Mouse (Mus musculus) testis, adult 2 months (tissue): ENCODE data around the gene Hist1h2bg. TPM values are rescaled to one million over a fixed set of nuclear protein-coding genes. Genes with fewer than 3 reads are reported as not detected.
A peak's percentile ranks its signal among the peaks of the same experiment; 100 is the strongest.
"Not testable (repeated sequence)": the region's sequence is repeated elsewhere in the genome, so short reads cannot be mapped to it uniquely, and the experiment has no call there.

Experiments used
- H3K27ac ChIP-seq: fragments of 200-500 bp; 2 replicates; pipeline ENCODE4 v1.5.1; 2012; ENCODE audit warnings: low read depth, low read length; ENCODE audit not compliant: control insufficient read depth, insufficient read depth
- H3K27me3 ChIP-seq: fragments of 200-500 bp; 2 replicates; pipeline ENCODE4 v1.6.1; 2012; ENCODE audit warnings: mild to moderate bottlenecking, low read length, moderate library complexity; ENCODE audit not compliant: control insufficient read depth, insufficient read depth
- H3K36me3 ChIP-seq: fragments of 200-500 bp; 2 replicates; pipeline ENCODE4 v1.6.1; 2012; ENCODE audit warnings: mild to moderate bottlenecking, low read length; ENCODE audit not compliant: control insufficient read depth, insufficient read depth
- H3K4me1 ChIP-seq: fragments of 200-500 bp; 2 replicates; pipeline ENCODE4 v1.6.1; 2012; ENCODE audit warnings: low read length; ENCODE audit not compliant: control insufficient read depth, insufficient read depth
- H3K4me3 ChIP-seq: fragments of 200-500 bp; 2 replicates; pipeline ENCODE4 v1.5.1; 2012; ENCODE audit warnings: low read depth, mild to moderate bottlenecking, low read length, moderate library complexity, mixed read lengths; ENCODE audit not compliant: control insufficient read depth
- CTCF ChIP-seq: fragments of 200-500 bp; IDR thresholded peaks from 2 replicates; pipeline ENCODE4 v1.5.1; 2012; ENCODE audit warnings: low read depth, mild to moderate bottlenecking, inconsistent platforms, low read length, moderate library complexity; ENCODE audit not compliant: control insufficient read depth, insufficient read depth, insufficient replicate concordance
- POLR2A ChIP-seq: fragments of 200-500 bp; IDR thresholded peaks from 2 replicates; pipeline ENCODE4 v1.6.1; 2012; ENCODE audit warnings: low read depth, mild to moderate bottlenecking, inconsistent platforms, low read length, moderate library complexity; ENCODE audit not compliant: control insufficient read depth
- polyA plus RNA-seq: library from polyadenylated mRNA; depleted of rRNA; stranded (reverse); fragments of >200 nt; gene quantifications from 2 replicates; pipeline ENCODE4 v1.2.3, GENCODE M21; 2012

Hist1h2bg gene
- polyA plus RNA-seq, 1 experiment: 7.8 TPM

- TF ChIP-seq POLR2A: no peak
- H3K4me1 ChIP-seq: peaks cover 8% of the 10 kb centered on the region; the same call in 1 of the 2 replicates
- no peaks in the 10 kb centered on the region for H3K27me3 ChIP-seq
- no peaks in the 10 kb centered on the region for H3K36me3 ChIP-seq
- H3K4me3 ChIP-seq: no peak overlapping the region
- H3K27ac ChIP-seq: no peak overlapping the region
Observed at GRCm38 (mm10) chr13:23582219-23583056, 11.2 kb downstream of the Hist1h2bg start.

- no peak overlapping the region for H3K4me3 ChIP-seq
- H3K27me3 ChIP-seq: no peaks in the 10 kb centered on the region
- no peaks in the 10 kb centered on the region for H3K36me3 ChIP-seq
- no peak for TF ChIP-seq CTCF
- no peak for TF ChIP-seq POLR2A
- H3K27ac ChIP-seq: no peak overlapping the region
- H3K4me1 ChIP-seq: peaks cover 8% of the 10 kb centered on the region; the same call in 1 of the 2 replicates
Observed at GRCm38 (mm10) chr13:23583387-23584068, 12.3 kb downstream of the Hist1h2bg start.

- H3K27ac ChIP-seq: no peak overlapping the region
- no peaks in the 10 kb centered on the region for H3K36me3 ChIP-seq
- H3K27me3 ChIP-seq: no peaks in the 10 kb centered on the region
- H3K4me1 ChIP-seq: peaks cover 8% of the 10 kb centered on the region; the same call in 1 of the 2 replicates
- no peak for TF ChIP-seq POLR2A
- TF ChIP-seq CTCF: no peak
- H3K4me3 ChIP-seq: no peak overlapping the region
Observed at GRCm38 (mm10) chr13:23584331-23584730, 13.1 kb downstream of the Hist1h2bg start.

DNA sequence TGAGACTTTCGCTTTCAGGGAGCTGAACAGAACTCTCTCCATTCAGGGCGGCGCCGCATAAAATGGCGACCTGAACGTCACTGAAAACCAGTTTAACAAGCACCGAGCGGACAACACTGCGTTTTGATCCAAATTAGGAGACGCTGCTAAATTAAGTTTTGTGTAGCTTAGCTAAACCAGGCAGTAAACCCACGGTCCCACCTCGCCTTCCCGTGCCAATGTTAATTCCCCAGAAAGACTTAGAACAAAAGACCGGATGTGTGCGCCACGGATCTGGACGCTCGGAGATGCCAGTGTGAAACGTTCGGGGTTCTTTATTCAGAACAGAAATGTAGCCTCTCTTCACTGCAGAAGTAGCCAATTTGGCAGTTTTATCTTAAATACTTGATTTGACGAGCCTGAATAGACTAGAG, 13.8 kb downstream of the Hist1h2bg start:
- H3K4me1 ChIP-seq: peaks cover 8% of the 10 kb centered on the region; the same call in 1 of the 2 replicates
- no peaks in the 10 kb centered on the region for H3K36me3 ChIP-seq
- H3K27me3 ChIP-seq: no peaks in the 10 kb centered on the region
- H3K27ac ChIP-seq: peak overlapping the region; percentile 84
- H3K4me3 ChIP-seq: peak overlapping the region; percentile 79
- TF ChIP-seq POLR2A (no peak), CTCF (no peak)

GRCm38 (mm10) chr13:23585442-23586098, 14.4 kb downstream of the Hist1h2bg start:
- not testable (repeated sequence) for H3K4me1 ChIP-seq, H3K36me3 ChIP-seq, H3K27me3 ChIP-seq, H3K27ac ChIP-seq
- peak; percentile 53; the same call in 1 of the 2 replicates for TF ChIP-seq POLR2A
- H3K4me3 ChIP-seq: peak overlapping the region; percentile 55; the same call in 1 of the 2 replicates

- TF ChIP-seq CTCF (no peak), POLR2A (no peak)
- H3K27ac ChIP-seq: peak overlapping the region; percentile 32; the same call in 1 of the 2 replicates
- H3K27me3 ChIP-seq: no peaks in the 10 kb centered on the region
- no peak overlapping the region for H3K4me3 ChIP-seq
- H3K36me3 ChIP-seq: no peaks in the 10 kb centered on the region
- H3K4me1 ChIP-seq: peaks cover 7% of the 10 kb centered on the region; the same call in 1 of the 2 replicates
Observed at GRCm38 (mm10) chr13:23586099-23586939, 15.1 kb downstream of the Hist1h2bg start.
